Comparison of ENCODE assay signal across 8 mouse cellular contexts in the genomic region with DNA sequence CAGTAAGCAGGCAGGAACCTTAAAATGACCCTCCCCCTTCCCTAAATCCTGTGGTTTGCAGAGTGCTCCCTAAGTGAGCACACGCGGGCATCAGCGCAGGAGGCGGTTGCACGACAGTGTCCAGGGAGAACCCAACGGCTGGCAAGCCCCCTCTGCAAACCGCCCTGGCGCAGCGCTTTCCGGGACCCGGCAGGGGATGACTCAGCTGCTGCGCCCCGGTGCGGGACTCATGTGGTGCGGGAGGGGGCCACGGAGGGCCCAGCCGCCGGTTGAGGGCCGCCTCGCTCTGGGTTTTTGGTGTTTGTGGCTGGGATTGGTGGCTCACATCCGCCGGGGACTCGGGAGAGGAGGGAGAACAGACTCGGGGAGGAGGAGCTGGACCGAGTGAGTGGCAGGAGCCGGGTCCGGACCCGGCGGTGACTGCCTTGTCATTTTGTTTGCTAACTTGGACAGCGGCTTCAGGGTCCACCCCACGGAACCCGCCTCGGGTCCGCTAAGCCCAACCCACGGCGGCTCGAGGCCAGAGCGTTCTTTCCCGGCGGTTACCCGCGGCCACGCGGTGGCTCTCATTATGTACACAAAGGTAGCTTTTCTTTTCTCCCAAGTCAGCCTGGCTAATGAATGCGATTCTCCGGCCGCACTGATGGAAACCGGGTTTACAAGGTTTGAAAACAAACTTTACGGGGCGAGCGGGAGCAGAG. TPM values are rescaled to one million over a fixed set of nuclear protein-coding genes. Genes with fewer than 3 reads are reported as not detected.
DNase-seq lines count a peak whose midpoint lies in the region; ATAC-seq and TF ChIP-seq lines count a peak whose summit lies in the region.

No protein-coding gene starts in this region.

- TF ChIP-seq CTCF in heart, adult 2 months (IDR thresholded peaks at IDR 0.05): peak; percentile 36
- no peak for TF ChIP-seq CTCF in kidney, adult 2 months (conservative IDR thresholded peaks at IDR 0.05; ENCODE audit: insufficient read depth, insufficient read length, low read depth, low read length)

- peak; percentile 32; the same call in 1 of the 2 replicates for TF ChIP-seq EP300 in heart, adult 2 months (IDR thresholded peaks at IDR 0.05; ENCODE audit: insufficient read depth, low read depth, low read length)

- H3K79me2 ChIP-seq in heart, adult 2 months (replicated peaks; ENCODE audit: control insufficient read depth, insufficient read depth, low read length): no peaks in the 10 kb centered on the region

- peak overlapping the region; percentile 80 for H3K4me3 ChIP-seq in heart, adult 2 months
- peak overlapping the region; percentile 92 for H3K4me3 ChIP-seq in kidney, adult 2 months (ENCODE audit: insufficient read depth, low read depth, low read length)
- peak overlapping the region; percentile 72 for H3K4me3 ChIP-seq in liver, embryonic 11.5 days (ENCODE audit: low read depth, low read length)
- peak overlapping the region; percentile 64 for H3K4me3 ChIP-seq in stomach, embryonic 16.5 days (replicated peaks; ENCODE audit: low read length)

- intact Hi-C loops in heart, adult 2 months (cut with DNase I): loop anchor here (5.0 kb wide), 2 partner anchors 146 to 329 kb away; a partner anchor contains a TSS

- no peaks in the 10 kb centered on the region for H3K9me3 ChIP-seq in liver, embryonic 11.5 days (ENCODE audit: control insufficient read depth, low read length)
- no peaks in the 10 kb centered on the region for H3K9me3 ChIP-seq in stomach, embryonic 16.5 days (replicated peaks; ENCODE audit: control insufficient read depth, low read length)

- H3K27ac ChIP-seq in heart, adult 2 months: peak overlapping the region; percentile 96
- H3K27ac ChIP-seq in kidney, adult 2 months (ENCODE audit: insufficient read depth, low read depth, low read length): peak overlapping the region; percentile 95
- H3K27ac ChIP-seq in liver, embryonic 11.5 days (ENCODE audit: low read depth, low read length): peak overlapping the region; percentile 73
- peak overlapping the region; percentile 99 for H3K27ac ChIP-seq in stomach, embryonic 16.5 days (ENCODE audit: low read length)

- no peaks in the 10 kb centered on the region for H3K27me3 ChIP-seq in heart, adult 2 months (ENCODE audit: control insufficient read depth, insufficient read depth, low read length)
- no peaks in the 10 kb centered on the region for H3K27me3 ChIP-seq in kidney, adult 2 months (replicated peaks; ENCODE audit: control insufficient read depth, insufficient read depth, low read length)
- 0 out of 2 replicates have a peak, but pooled peaks cover 7% of the 10 kb centered on the region for H3K27me3 ChIP-seq in liver, embryonic 11.5 days (replicated peaks; ENCODE audit: control insufficient read depth, insufficient read depth, low read length)
- no peaks in the 10 kb centered on the region for H3K27me3 ChIP-seq in stomach, embryonic 16.5 days (ENCODE audit: control insufficient read depth, insufficient read depth, low read length)

- under 1% methylated on average over 51 of the region's 51 CpGs for WGBS in heart, adult 2 months
- under 1% methylated on average over 51 of the region's 51 CpGs for WGBS in kidney, adult 2 months
- under 1% methylated on average over 51 of the region's 51 CpGs for WGBS in liver, embryonic 11.5 days
- under 1% methylated on average over 51 of the region's 51 CpGs for WGBS in stomach, embryonic 16.5 days

- peak overlapping the region; percentile 74 for H3K9ac ChIP-seq in heart, adult 2 months (ENCODE audit: low read depth, low read length)
- H3K9ac ChIP-seq in liver, embryonic 11.5 days (ENCODE audit: low read depth, low read length): peak overlapping the region; percentile 85
- peak overlapping the region; percentile 89 for H3K9ac ChIP-seq in stomach, embryonic 16.5 days (ENCODE audit: low read length)

- peak; percentile 73 for TF ChIP-seq POLR2A in heart, adult 2 months (IDR thresholded peaks at IDR 0.05; ENCODE audit: insufficient read depth, low read depth, low read length)
- no peak for TF ChIP-seq POLR2A in kidney, adult 2 months (IDR thresholded peaks at IDR 0.05; ENCODE audit: low read depth, low read length)

- H3K4me1 ChIP-seq in heart, adult 2 months (ENCODE audit: control insufficient read depth, insufficient read depth, low read length): peaks cover 2% of the 10 kb centered on the region; the same call in 1 of the 2 replicates
- peaks cover 12% of the 10 kb centered on the region for H3K4me1 ChIP-seq in kidney, adult 2 months (ENCODE audit: control insufficient read depth, insufficient read depth, low read length)
- no peaks in the 10 kb centered on the region for H3K4me1 ChIP-seq in liver, embryonic 11.5 days (replicated peaks; ENCODE audit: control insufficient read depth, insufficient read depth, low read length)
- H3K4me1 ChIP-seq in stomach, embryonic 16.5 days (ENCODE audit: control insufficient read depth, insufficient read depth, low read length): peaks cover 6% of the 10 kb centered on the region; the same call in 1 of the 2 replicates

- DNase-seq in spleen, adult 18-20 months: peak; percentile 58 to 63
- no peak for DNase-seq in spleen, adult 12 weeks (ENCODE audit: low spot score)
- DNase-seq in embryo, embryonic 10.5 days (ENCODE audit: low spot score): peak; percentile 85
- DNase-seq in heart, adult 2 months: peak; percentile 89 to 91
- peak; percentile 94 for DNase-seq in kidney, adult 2 months
- peak; percentile 83 for DNase-seq in liver, embryonic 11.5 days (ENCODE audit: low spot score)
- peak; percentile 53 to 81 for DNase-seq in monocyte, adult 2 months (ENCODE audit: low read depth in 1 of 2, low spot score in 2 of 2)

- no peaks in the 10 kb centered on the region for H3K36me3 ChIP-seq in heart, adult 2 months (ENCODE audit: control insufficient read depth, insufficient read depth, low read length)
- H3K36me3 ChIP-seq in kidney, adult 2 months (ENCODE audit: control insufficient read depth, insufficient read depth, low read length): no peaks in the 10 kb centered on the region
- H3K36me3 ChIP-seq in liver, embryonic 11.5 days (ENCODE audit: control insufficient read depth, insufficient read depth, low read length): no peaks in the 10 kb centered on the region
- no peaks in the 10 kb centered on the region for H3K36me3 ChIP-seq in stomach, embryonic 16.5 days (ENCODE audit: control insufficient read depth, insufficient read depth, low read length)

- ATAC-seq in liver, embryonic 11.5 days (replicated peaks; ENCODE audit: low FRiP score): peak; percentile 60
- ATAC-seq in stomach, embryonic 16.5 days (ENCODE audit: insufficient read depth, low FRiP score): peak; percentile 69

- peak overlapping the region; percentile 99 for H3K4me2 ChIP-seq in liver, embryonic 11.5 days
- H3K4me2 ChIP-seq in stomach, embryonic 16.5 days (ENCODE audit: low read depth, low read length): peak overlapping the region; percentile 96

RNA-seq across cellular contexts. Expression of a gene that starts 0.5 kb away (rescaled TPM):
- 1 to 10 TPM; 3.0 to 4.0 TPM for total RNA-seq in heart, adult 2 months (2021)
- 8.6 and 14.0 TPM in 2 replicates for polyA plus RNA-seq in heart, adult 2 months (2012; rRNA removed)
- polyA plus RNA-seq in kidney, adult 2 months (2012; rRNA removed): 20.1 and 20.7 TPM in 2 replicates
- polyA plus RNA-seq in liver, embryonic 11.5 days (2014; fragmentation: Nextera tagmentation; extraction: Ambion mirVana): 26.6 and 30.8 TPM in 2 replicates
- polyA plus RNA-seq in stomach, embryonic 16.5 days (2015; fragmentation: Nextera tagmentation; extraction: Ambion mirVana): 56.5 and 60.1 TPM in 2 replicates
